Mouse (Mus musculus) MEL (cell line): ENCODE data around the gene Csad. TPM values are rescaled to one million over a fixed set of nuclear protein-coding genes. Genes with fewer than 3 reads are reported as not detected.

ENCODE experiments used
- DNase-seq: peaks from one replicate; pipeline ENCODE4 v3.0.0; 2011; ENCODE audit warnings: low read depth, low spot score
- H3K27ac ChIP-seq: 2 replicates; pipeline ENCODE4 v1.5.1; 2012; ENCODE audit warnings: low read depth, mild to moderate bottlenecking, control low read depth, low read length, moderate library complexity; ENCODE audit not compliant: control insufficient read depth
- H3K27me3 ChIP-seq, 2 experiments: fragments of 150-350 bp in 1 of 2; sonication (generic) in 1 of 2; 2 replicates each; pipeline ENCODE4 v1.6.1; 2012; ENCODE audit warnings: low read length in 2 of 2, mild to moderate bottlenecking in 2 of 2, improper control_type of control experiment in 1 of 2, moderate library complexity in 1 of 2; ENCODE audit not compliant: insufficient read depth in 2 of 2, control insufficient read depth in 1 of 2
- H3K36me3 ChIP-seq, 2 experiments: 2 replicates each; pipeline ENCODE4 v1.6.1; 2012 to 2014; ENCODE audit warnings: low read length in 2 of 2, improper control_type of control experiment in 1 of 2, inconsistent platforms in 1 of 2, mild to moderate bottlenecking in 1 of 2; ENCODE audit not compliant: insufficient read depth in 2 of 2, control insufficient read depth in 1 of 2
- H3K4me1 ChIP-seq, 2 experiments: fragments of 150-350 bp in 1 of 2; sonication (generic) in 1 of 2; 2 replicates each; pipeline ENCODE4 v1.6.1; 2012; ENCODE audit warnings: low read length in 2 of 2, improper control_type of control experiment in 1 of 2, mild to moderate bottlenecking in 1 of 2; ENCODE audit not compliant: insufficient read depth in 2 of 2, control insufficient read depth in 1 of 2
- H3K4me3 ChIP-seq, 2 experiments: fragments of 150-350 bp in 1 of 2; sonication (generic) in 1 of 2; 2 replicates each; pipeline ENCODE4 v1.5.1; 2012; ENCODE audit warnings: low read depth in 2 of 2, low read length in 2 of 2, mild to moderate bottlenecking in 2 of 2, moderate library complexity in 2 of 2, control low read depth in 1 of 2, improper control_type of control experiment in 1 of 2; ENCODE audit not compliant: control insufficient read depth in 1 of 2, insufficient read depth in 1 of 2
- H3K79me2 ChIP-seq: 2 replicates; pipeline ENCODE4 v1.6.1; 2012; ENCODE audit warnings: mild to moderate bottlenecking, low read length, moderate library complexity; ENCODE audit not compliant: control insufficient read depth, poor library complexity, insufficient read depth
- H3K9ac ChIP-seq: 2 replicates; pipeline ENCODE4 v1.6.1; 2012; ENCODE audit warnings: low read depth, mild to moderate bottlenecking, control low read depth, low read length, moderate library complexity; ENCODE audit not compliant: control insufficient read depth, poor library complexity, severe bottlenecking
- H3K9me3 ChIP-seq: fragments of 150-350 bp; sonication (generic); replicated peaks from 2 replicates; pipeline ENCODE4 v1.6.1; 2012; ENCODE audit warnings: mild to moderate bottlenecking, low read length, improper control_type of control experiment, moderate library complexity; ENCODE audit not compliant: insufficient read depth
- CHD1 ChIP-seq: IDR thresholded peaks from 2 replicates; pipeline ENCODE4 v1.6.1; 2012; ENCODE audit warnings: low read depth, mild to moderate bottlenecking, inconsistent platforms, low read length, improper control_type of control experiment
- CHD2 ChIP-seq: IDR thresholded peaks from 2 replicates; pipeline ENCODE4 v1.6.1; 2011; ENCODE audit warnings: low read length, improper control_type of control experiment
- E2F4 ChIP-seq: IDR thresholded peaks from 2 replicates; pipeline ENCODE4 v1.6.1; 2011; ENCODE audit warnings: low read depth, low read length, improper control_type of control experiment, borderline replicate concordance
- GABPA ChIP-seq: IDR thresholded peaks from 2 replicates; pipeline ENCODE4 v1.6.1; 2012; ENCODE audit warnings: low read depth, mild to moderate bottlenecking, inconsistent platforms, low read length, improper control_type of control experiment, moderate library complexity
- GATA1 ChIP-seq: IDR thresholded peaks from 2 replicates; pipeline ENCODE4 v1.6.1; 2011; ENCODE audit warnings: low read depth, low read length, improper control_type of control experiment
- HCFC1 ChIP-seq: IDR thresholded peaks from 2 replicates; pipeline ENCODE4 v1.6.1; 2012; ENCODE audit warnings: low read depth, mild to moderate bottlenecking, inconsistent platforms, low read length, improper control_type of control experiment, moderate library complexity
- JUND ChIP-seq: IDR thresholded peaks from 2 replicates; pipeline ENCODE4 v1.6.1; 2011; ENCODE audit warnings: low read depth, mild to moderate bottlenecking, improper control_type of control experiment, low read length
- MAFK ChIP-seq: IDR thresholded peaks from 2 replicates; pipeline ENCODE4 v1.6.1; 2011; ENCODE audit warnings: low read depth, mild to moderate bottlenecking, low read length, improper control_type of control experiment, borderline replicate concordance
- MAX ChIP-seq: IDR thresholded peaks from 2 replicates; pipeline ENCODE4 v1.6.1; 2011; ENCODE audit warnings: low read length, improper control_type of control experiment
- MYB ChIP-seq: IDR thresholded peaks from 2 replicates; pipeline ENCODE4 v1.6.1; 2011; ENCODE audit warnings: mild to moderate bottlenecking, low read depth, low read length, improper control_type of control experiment
- NRF1 ChIP-seq: IDR thresholded peaks from 2 replicates; pipeline ENCODE4 v1.6.1; 2014; ENCODE audit warnings: low read depth, mild to moderate bottlenecking, inconsistent platforms, low read length, improper control_type of control experiment, moderate library complexity; ENCODE audit not compliant: poor library complexity, insufficient read depth, severe bottlenecking
- RAD21 ChIP-seq: IDR thresholded peaks from 2 replicates; pipeline ENCODE4 v1.6.1; 2011; ENCODE audit warnings: mild to moderate bottlenecking, low read depth, low read length, improper control_type of control experiment
- RCOR1 ChIP-seq: IDR thresholded peaks from 2 replicates; pipeline ENCODE4 v1.6.1; 2012; ENCODE audit warnings: low read depth, mild to moderate bottlenecking, inconsistent platforms, low read length, improper control_type of control experiment
- SIN3A ChIP-seq: IDR thresholded peaks from 2 replicates; pipeline ENCODE4 v1.6.1; 2012; ENCODE audit warnings: low read length, improper control_type of control experiment, inconsistent platforms
- SMC3 ChIP-seq: IDR thresholded peaks from 2 replicates; pipeline ENCODE4 v1.6.1; 2011; ENCODE audit warnings: low read depth, low read length, improper control_type of control experiment
- TBP ChIP-seq: IDR thresholded peaks from 2 replicates; pipeline ENCODE4 v1.8.0; 2011; ENCODE audit warnings: low read depth, low read length, improper control_type of control experiment
- USF2 ChIP-seq, 2 experiments: IDR thresholded peaks; 2 replicates each; pipeline ENCODE4 v1.6.1; 2011 to 2012; ENCODE audit warnings: improper control_type of control experiment in 2 of 2, low read length in 2 of 2, borderline replicate concordance in 1 of 2, inconsistent platforms in 1 of 2, low read depth in 1 of 2, mild to moderate bottlenecking in 1 of 2; ENCODE audit not compliant: insufficient read depth in 1 of 2
- ZC3H11A ChIP-seq: IDR thresholded peaks from 2 replicates; pipeline ENCODE4 v1.6.1; 2012; ENCODE audit warnings: low read depth, mild to moderate bottlenecking, inconsistent platforms, low read length, improper control_type of control experiment
- ZKSCAN1 ChIP-seq: IDR thresholded peaks from 2 replicates; pipeline ENCODE4 v1.6.1; 2012; ENCODE audit warnings: low read depth, mild to moderate bottlenecking, inconsistent platforms, low read length, improper control_type of control experiment, moderate library complexity
- polyA plus RNA-seq, 2 experiments: library from polyadenylated mRNA; stranded (reverse) in 1 of 2; unstranded in 1 of 2; fragments of >175 nt in 1 of 2; fragments of >200 nt in 1 of 2; gene quantifications; 2 replicates each; pipeline versions ENCODE4 v1.2.1 to v1.2.4; 2012; ENCODE audit warnings: low replicate concordance in 2 of 2, low read depth in 1 of 2; ENCODE audit not compliant: insufficient read length in 2 of 2, insufficient read depth in 1 of 2, missing spikeins in 1 of 2
- total RNA-seq: library from RNA; depleted of rRNA; stranded (reverse); fragments of 300-350 nt; gene quantifications from 2 replicates; pipeline ENCODE4 v1.2.3, GENCODE M21; 2012

The Csad gene
- total and polyA plus RNA-seq, 3 experiments: 4.1 to 10.5 TPM; not detected in 1

- Histone ChIP-seq H3K27ac (no peak overlapping the region), H3K79me2 (no peaks in the 10 kb centered on the region), H3K4me1 (peaks cover 0 to 10% of the 10 kb centered on the region in 2 experiments; a peak in 2 of 4 replicates), H3K27me3 (no peaks in the 10 kb centered on the region; a peak in 1 of 4 replicates), H3K36me3 (peaks cover 0 to 2% of the 10 kb centered on the region in 2 experiments; a peak in 2 of 4 replicates), H3K9me3 (no peaks in the 10 kb centered on the region), H3K9ac (no peak overlapping the region), H3K4me3 (no peak overlapping the region)
- no peak for DNase-seq
- no peak for TF ChIP-seq NRF1
- no peak for TF ChIP-seq GATA1
- no peak for TF ChIP-seq MYB
- no peak for TF ChIP-seq CHD2
- no peak for TF ChIP-seq MAFK
- no peak for TF ChIP-seq JUND
- no peak for TF ChIP-seq GABPA
- TF ChIP-seq MAX: no peak
- TF ChIP-seq ZKSCAN1: no peak
- no peak for TF ChIP-seq HCFC1
- no peak for TF ChIP-seq ZC3H11A
These were observed 34.2 kb upstream of the Csad start for GRCm38 (mm10) chr15:102238543-102239259.

- H3K4me3 ChIP-seq: no peak overlapping the region
- H3K9me3 ChIP-seq: no peaks in the 10 kb centered on the region
- H3K9ac ChIP-seq: no peak overlapping the region
- H3K79me2 ChIP-seq: no peaks in the 10 kb centered on the region
- DNase-seq: no peak
- H3K27me3 ChIP-seq: no peaks in the 10 kb centered on the region
- TF ChIP-seq SMC3 (no peak), E2F4 (no peak), RCOR1 (no peak), RAD21 (no peak), SIN3A (no peak), ZKSCAN1 (no peak), CHD1 (no peak), CHD2 (no peak), MYB (no peak), GABPA (no peak), MAFK (no peak), TBP (no peak), ZC3H11A (no peak), USF2 (IDR thresholded peaks at IDR 0.05; ENCODE audit: borderline replicate concordance in 1 of 2, insufficient read depth in 1 of 2, low read depth in 1 of 2, low read length in 2 of 2) (no peak)
- H3K27ac ChIP-seq: no peak overlapping the region
- peaks cover 15 to 30% of the 10 kb centered on the region in 2 experiments for H3K4me1 ChIP-seq
- peaks cover 0 to 15% of the 10 kb centered on the region in 2 experiments; a peak in 2 of 4 replicates for H3K36me3 ChIP-seq
These were observed 31.0 kb upstream of the Csad start for GRCm38 (mm10) chr15:102235371-102236027.
